Mouse (Mus musculus): ENCODE measurements around the gene Wnt4.
A peak's percentile ranks its signal among the peaks of the same experiment; 100 is the strongest.

Gene Wnt4

GRCm38 (mm10) chr4:137306991-137307706, 29.9 kb downstream of the Wnt4 start:
- peak; percentile 53 for DNase-seq (ENCODE audit: low spot score)

- DNase-seq (ENCODE audit: low spot score): no peak
Observed at GRCm38 (mm10) chr4:137308377-137308776, 31.1 kb downstream of the Wnt4 start.

GRCm38 (mm10) chr4:137313511-137313910, 36.2 kb downstream of the Wnt4 start:
- no peak for DNase-seq (ENCODE audit: low spot score)

GRCm38 (mm10) chr4:137314561-137314960, 37.3 kb downstream of the Wnt4 start:
- no peak for DNase-seq (ENCODE audit: low spot score)

- DNase-seq (ENCODE audit: low spot score): no peak
Observed at GRCm38 (mm10) chr4:137315061-137315460, 37.8 kb downstream of the Wnt4 start.

- DNase-seq (ENCODE audit: low spot score): no peak
Observed at GRCm38 (mm10) chr4:137316027-137316770, 38.9 kb downstream of the Wnt4 start.

GRCm38 (mm10) chr4:137324926-137325325, 47.6 kb downstream of the Wnt4 start:
- no peak for DNase-seq (ENCODE audit: low spot score)

GRCm38 (mm10) chr4:137326494-137326893, 49.2 kb downstream of the Wnt4 start:
- DNase-seq (ENCODE audit: low spot score): no peak

GRCm38 (mm10) chr4:137332051-137332450, 54.8 kb downstream of the Wnt4 start:
- DNase-seq (ENCODE audit: low spot score): no peak

GRCm38 (mm10) chr4:137336468-137336867, 59.2 kb downstream of the Wnt4 start:
- DNase-seq (ENCODE audit: low spot score): no peak

- DNase-seq (ENCODE audit: low spot score): no peak
Observed at GRCm38 (mm10) chr4:137339415-137339814, 62.1 kb downstream of the Wnt4 start.

GRCm38 (mm10) chr4:137342816-137343215, 65.5 kb downstream of the Wnt4 start:
- DNase-seq (ENCODE audit: low spot score): no peak

GRCm38 (mm10) chr4:137345112-137345511, 67.8 kb downstream of the Wnt4 start:
- DNase-seq (ENCODE audit: low spot score): no peak

- DNase-seq (ENCODE audit: low spot score): no peak
Observed at GRCm38 (mm10) chr4:137345790-137346189, 68.5 kb downstream of the Wnt4 start.
